ENCODE assay signal across 14 mouse cellular contexts in genomic region chr8:127214338-127214737, GRCm38 (mm10).
A peak's percentile ranks its signal among the peaks of the same experiment; 100 is the strongest.
DNase-seq lines count a peak whose midpoint lies in the region; ATAC-seq and TF ChIP-seq lines count a peak whose summit lies in the region.
"Had no signal": no experiment of that assay in that cellular context is flagged by ENCODE, and none has a peak within 500 bp of the region (broad histone marks: within the 10 kb centered on the region; RNA-seq: fewer than 3 reads in every experiment).

No protein-coding gene starts in this region.

- H3K9me3 ChIP-seq in lung, postnatal 0 days (ENCODE audit: low read length): no peaks in the 10 kb centered on the region
- H3K9me3 ChIP-seq in embryonic facial prominence, embryonic 13.5 days: no peaks in the 10 kb centered on the region
- H3K9me3 ChIP-seq in forebrain, embryonic 14.5 days (replicated peaks; ENCODE audit: control insufficient read depth, low read length): no peaks in the 10 kb centered on the region
- no peaks in the 10 kb centered on the region for H3K9me3 ChIP-seq in limb, embryonic 14.5 days (ENCODE audit: control insufficient read depth, low read length)
- H3K9me3 ChIP-seq in intestine, embryonic 16.5 days (ENCODE audit: control insufficient read depth, low read length): no peaks in the 10 kb centered on the region
- H3K9me3 ChIP-seq: liver, embryonic 12.5 days; neural tube, embryonic 12.5 days had no signal

- WGBS in lung, postnatal 0 days: 77% methylated on average over 8 of the region's 8 CpGs
- WGBS in embryonic facial prominence, embryonic 13.5 days: 43% methylated on average over 8 of the region's 8 CpGs
- WGBS in forebrain, embryonic 14.5 days: 20% methylated on average over 8 of the region's 8 CpGs
- 28% methylated on average over 8 of the region's 8 CpGs for WGBS in limb, embryonic 14.5 days
- 74% methylated on average over 8 of the region's 8 CpGs for WGBS in intestine, embryonic 16.5 days

- TF ChIP-seq EP300 in lung, postnatal 0 days (IDR thresholded peaks at IDR 0.05): no peak

- no peak overlapping the region for H3K4me3 ChIP-seq in lung, postnatal 0 days (ENCODE audit: low read depth, low read length)
- no peak overlapping the region for H3K4me3 ChIP-seq in embryonic facial prominence, embryonic 13.5 days
- no peak overlapping the region for H3K4me3 ChIP-seq in forebrain, embryonic 14.5 days (ENCODE audit: low read depth, low read length)
- no peak overlapping the region for H3K4me3 ChIP-seq in limb, embryonic 14.5 days (replicated peaks; ENCODE audit: low read length)
- no peak overlapping the region for H3K4me3 ChIP-seq in intestine, embryonic 16.5 days (ENCODE audit: low read length)
- H3K4me3 ChIP-seq: heart, adult 2 months; liver, embryonic 12.5 days; neural tube, embryonic 12.5 days had no signal

- peak; percentile 27 for DNase-seq in lung, postnatal 0 days (ENCODE audit: low spot score)
- DNase-seq in lung, adult 18-20 months: no peak
- DNase-seq in forebrain, embryonic 14.5 days (ENCODE audit: low spot score): no peak
- DNase-seq in limb, embryonic 14.5 days (ENCODE audit: low spot score): no peak
- no peak for DNase-seq in B cell, adult 2 months
- no peak for DNase-seq in right cerebral cortex, postnatal 10 days (ENCODE audit: low spot score in 2 of 2)
- DNase-seq: adrenal gland, postnatal 14 days; heart, adult 2 months; heart, postnatal 4 days; right cerebral cortex, postnatal 25 days had no signal

- no peaks in the 10 kb centered on the region for H3K36me3 ChIP-seq in lung, postnatal 0 days (ENCODE audit: insufficient read depth, low read length)
- H3K36me3 ChIP-seq in embryonic facial prominence, embryonic 13.5 days: no peaks in the 10 kb centered on the region
- H3K36me3 ChIP-seq in forebrain, embryonic 14.5 days (ENCODE audit: control insufficient read depth, insufficient read depth, low read length): no peaks in the 10 kb centered on the region
- H3K36me3 ChIP-seq in limb, embryonic 14.5 days (ENCODE audit: control insufficient read depth, insufficient read depth, low read length): no peaks in the 10 kb centered on the region
- H3K36me3 ChIP-seq in intestine, embryonic 16.5 days (ENCODE audit: control insufficient read depth, insufficient read depth, low read length): no peaks in the 10 kb centered on the region
- H3K36me3 ChIP-seq: liver, embryonic 12.5 days; neural tube, embryonic 12.5 days had no signal

- H3K4me1 ChIP-seq in lung, postnatal 0 days (ENCODE audit: insufficient read depth, low read depth, low read length): peaks cover 5% of the 10 kb centered on the region; the same call in 1 of the 2 replicates
- H3K4me1 ChIP-seq in embryonic facial prominence, embryonic 13.5 days: peaks cover 43% of the 10 kb centered on the region
- H3K4me1 ChIP-seq in forebrain, embryonic 14.5 days (ENCODE audit: control insufficient read depth, insufficient read depth, low read length): peaks cover 24% of the 10 kb centered on the region
- H3K4me1 ChIP-seq in limb, embryonic 14.5 days (ENCODE audit: control insufficient read depth, insufficient read depth, low read length): peaks cover 33% of the 10 kb centered on the region
- peaks cover 8% of the 10 kb centered on the region for H3K4me1 ChIP-seq in intestine, embryonic 16.5 days (ENCODE audit: control insufficient read depth, insufficient read depth, low read length)
- H3K4me1 ChIP-seq: liver, embryonic 12.5 days had no signal

- H3K27me3 ChIP-seq in lung, postnatal 0 days (replicated peaks; ENCODE audit: insufficient read depth, low read length): no peaks in the 10 kb centered on the region
- no peaks in the 10 kb centered on the region for H3K27me3 ChIP-seq in embryonic facial prominence, embryonic 13.5 days
- H3K27me3 ChIP-seq in forebrain, embryonic 14.5 days (replicated peaks; ENCODE audit: control insufficient read depth, insufficient read depth, low read length): no peaks in the 10 kb centered on the region
- no peaks in the 10 kb centered on the region for H3K27me3 ChIP-seq in limb, embryonic 14.5 days (ENCODE audit: control insufficient read depth, insufficient read depth, low read length)
- H3K27me3 ChIP-seq in intestine, embryonic 16.5 days (replicated peaks; ENCODE audit: control insufficient read depth, insufficient read depth, low read length): no peaks in the 10 kb centered on the region
- H3K27me3 ChIP-seq: liver, embryonic 12.5 days; neural tube, embryonic 12.5 days had no signal

- H3K27ac ChIP-seq in lung, postnatal 0 days (ENCODE audit: low read length): no peak overlapping the region
- peak overlapping the region; percentile 58 for H3K27ac ChIP-seq in embryonic facial prominence, embryonic 13.5 days
- peak overlapping the region; percentile 55; the same call in 1 of the 2 replicates for H3K27ac ChIP-seq in forebrain, embryonic 14.5 days (ENCODE audit: low read depth, low read length)
- peak overlapping the region; percentile 77 for H3K27ac ChIP-seq in limb, embryonic 14.5 days (replicated peaks; ENCODE audit: low read depth, low read length)
- H3K27ac ChIP-seq in intestine, embryonic 16.5 days (ENCODE audit: low read length): no peak overlapping the region
- H3K27ac ChIP-seq: heart, adult 2 months; liver, embryonic 12.5 days had no signal

- TF ChIP-seq POLR2A in limb, embryonic 14.5 days (IDR thresholded peaks at IDR 0.05; ENCODE audit: borderline replicate concordance, extremely low read depth, insufficient read depth, insufficient read length): no peak

- no peak overlapping the region for H3K4me2 ChIP-seq in lung, postnatal 0 days (replicated peaks; ENCODE audit: low read depth, low read length)
- H3K4me2 ChIP-seq in embryonic facial prominence, embryonic 13.5 days: peak overlapping the region; percentile 14
- H3K4me2 ChIP-seq in forebrain, embryonic 14.5 days (ENCODE audit: low read length): 0 out of 2 replicates have a peak overlapping the region, but pooled peaks have one; percentile 3
- no peak overlapping the region for H3K4me2 ChIP-seq in limb, embryonic 14.5 days (replicated peaks; ENCODE audit: low read depth, low read length, severe bottlenecking)
- H3K4me2 ChIP-seq in intestine, embryonic 16.5 days (ENCODE audit: low read depth, low read length): no peak overlapping the region
- H3K4me2 ChIP-seq: liver, embryonic 12.5 days; neural tube, embryonic 12.5 days had no signal

- no peak for ATAC-seq in lung, postnatal 0 days
- no peak for ATAC-seq in embryonic facial prominence, embryonic 13.5 days (ENCODE audit: insufficient number of reproducible peaks, insufficient read depth, low FRiP score, low TSS enrichment, low read depth)
- ATAC-seq in forebrain, embryonic 14.5 days: 0 out of 2 replicates have a peak, but pooled peaks have one; percentile 33
- ATAC-seq in limb, embryonic 14.5 days (ENCODE audit: low FRiP score, low read depth): peak; percentile 39
- ATAC-seq in intestine, embryonic 16.5 days: no peak
- ATAC-seq: liver, embryonic 12.5 days had no signal

- no peak for TF ChIP-seq CTCF in lung, postnatal 0 days (IDR thresholded peaks at IDR 0.05)

- no peak overlapping the region for H3K9ac ChIP-seq in lung, postnatal 0 days (replicated peaks; ENCODE audit: low read depth)
- no peak overlapping the region for H3K9ac ChIP-seq in embryonic facial prominence, embryonic 13.5 days
- no peak overlapping the region for H3K9ac ChIP-seq in forebrain, embryonic 14.5 days (ENCODE audit: low read length)
- H3K9ac ChIP-seq in limb, embryonic 14.5 days (ENCODE audit: low read depth, low read length, severe bottlenecking): no peak overlapping the region
- no peak overlapping the region for H3K9ac ChIP-seq in intestine, embryonic 16.5 days (ENCODE audit: low read depth, low read length)
- H3K9ac ChIP-seq: liver, embryonic 12.5 days; neural tube, embryonic 12.5 days had no signal

Comparison
In these comparisons a context has a peak if more than half of its experiments do, and no peak if none do; other contexts are left out.
1. ATAC-seq: peak in forebrain, embryonic 14.5 days (single experiment) and limb, embryonic 14.5 days (single experiment); none in lung, postnatal 0 days (single experiment), embryonic facial prominence, embryonic 13.5 days (single experiment) and intestine, embryonic 16.5 days (single experiment).
2. H3K27ac ChIP-seq: peak in embryonic facial prominence, embryonic 13.5 days (single experiment), forebrain, embryonic 14.5 days (single experiment) and limb, embryonic 14.5 days (single experiment); none in lung, postnatal 0 days (single experiment) and intestine, embryonic 16.5 days (single experiment).
3. H3K4me2 ChIP-seq: peak in embryonic facial prominence, embryonic 13.5 days (single experiment) and forebrain, embryonic 14.5 days (single experiment); none in lung, postnatal 0 days (single experiment), limb, embryonic 14.5 days (single experiment) and intestine, embryonic 16.5 days (single experiment).